Mouse (Mus musculus) liver (tissue): Measurements from ENCODE around the gene Idh2.
A peak's percentile ranks its signal among the peaks of the same experiment; 100 is the strongest.
"Not testable (repeated sequence)": the region's sequence is repeated elsewhere in the genome, so short reads cannot be mapped to it uniquely, and the experiment has no call there.

ENCODE experiments used
- DNase-seq: peaks from one replicate; pipeline ENCODE4 v3.0.0-alpha.2; 2020; ENCODE audit warnings: mixed read lengths

The Idh2 gene

DNA sequence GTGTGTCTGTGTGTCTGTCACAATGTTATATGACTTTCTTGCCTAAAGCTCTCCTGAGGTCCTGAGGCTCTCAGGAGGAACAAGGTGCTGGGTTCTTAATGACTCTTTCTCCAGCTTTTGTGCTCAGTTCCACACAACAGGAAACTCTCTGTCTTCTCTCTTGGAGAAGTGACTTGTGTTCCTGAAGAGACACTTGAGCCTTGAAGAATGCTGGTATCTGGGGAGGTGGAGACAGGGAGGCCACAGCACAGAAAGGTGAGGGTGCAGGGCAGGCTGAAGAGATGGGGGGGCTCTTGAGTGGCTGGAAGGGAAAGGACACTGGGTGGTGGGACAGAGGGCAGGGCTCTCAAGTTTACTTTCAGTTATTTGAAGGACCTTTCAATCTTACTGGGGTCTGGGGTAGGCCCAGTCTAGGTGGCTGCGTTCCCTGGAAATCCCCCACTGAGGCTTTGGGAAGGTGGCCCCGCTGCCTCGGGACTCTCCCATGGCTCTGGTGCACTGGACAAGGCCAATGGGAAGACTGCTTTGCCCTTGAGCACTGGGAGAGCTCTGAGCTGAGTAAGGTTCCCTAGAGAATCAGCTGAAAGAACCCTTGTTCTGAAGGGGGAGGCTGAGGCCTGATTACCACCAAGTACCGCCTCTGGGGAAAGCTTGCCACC, 56.7 kb downstream of the Idh2 start:
- DNase-seq: no peak

- no peak for DNase-seq
These were observed 57.4 kb downstream of the Idh2 start for GRCm38 (mm10) chr7:80057781-80058180.

- peak; percentile 47 for DNase-seq
These were observed 58.0 kb downstream of the Idh2 start for GRCm38 (mm10) chr7:80057002-80057691.

DNA sequence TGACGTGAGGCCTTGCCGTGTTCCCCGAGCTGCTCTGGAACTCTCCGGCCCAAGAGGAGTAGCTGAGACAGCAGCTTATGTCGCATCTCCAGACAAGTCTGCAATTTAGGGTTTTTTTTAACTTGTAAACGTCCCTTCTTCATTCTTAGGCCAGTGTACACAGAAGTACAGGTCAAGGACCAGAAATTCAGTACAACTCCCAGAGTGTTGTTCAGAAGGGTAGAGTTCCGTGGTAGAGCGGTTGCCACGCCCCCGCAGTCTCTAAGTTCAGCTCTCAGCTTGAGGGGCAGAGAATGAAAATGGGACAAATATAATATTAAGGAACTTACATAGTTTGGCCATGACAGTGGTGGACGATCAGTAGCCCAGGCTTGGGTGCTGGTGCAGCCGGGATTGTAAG, 59.4 kb downstream of the Idh2 start:
- DNase-seq: no peak

GRCm38 (mm10) chr7:80053147-80053546, 62.0 kb downstream of the Idh2 start:
- no peak for DNase-seq

DNA sequence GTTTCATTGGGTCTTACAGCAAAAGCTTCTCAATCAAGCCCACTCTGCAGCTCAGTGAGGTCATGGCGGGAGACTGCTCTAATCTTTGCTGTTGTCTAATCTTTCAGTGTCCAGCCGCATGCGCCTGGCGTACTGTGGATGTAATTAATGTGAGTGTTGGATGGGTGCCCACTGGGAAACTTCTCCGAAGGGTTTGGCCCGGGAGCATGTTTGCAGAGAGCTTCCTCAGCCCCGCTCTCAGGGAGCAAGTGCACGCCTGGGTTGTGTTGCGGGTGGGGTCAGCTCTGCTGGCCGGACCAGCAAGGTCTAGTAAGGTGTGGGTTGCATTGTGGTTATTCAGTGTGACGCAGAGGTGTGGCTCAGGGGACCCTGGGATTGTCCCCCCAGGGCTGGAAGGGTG, 62.9 kb downstream of the Idh2 start:
- DNase-seq: peak; percentile 35

DNA sequence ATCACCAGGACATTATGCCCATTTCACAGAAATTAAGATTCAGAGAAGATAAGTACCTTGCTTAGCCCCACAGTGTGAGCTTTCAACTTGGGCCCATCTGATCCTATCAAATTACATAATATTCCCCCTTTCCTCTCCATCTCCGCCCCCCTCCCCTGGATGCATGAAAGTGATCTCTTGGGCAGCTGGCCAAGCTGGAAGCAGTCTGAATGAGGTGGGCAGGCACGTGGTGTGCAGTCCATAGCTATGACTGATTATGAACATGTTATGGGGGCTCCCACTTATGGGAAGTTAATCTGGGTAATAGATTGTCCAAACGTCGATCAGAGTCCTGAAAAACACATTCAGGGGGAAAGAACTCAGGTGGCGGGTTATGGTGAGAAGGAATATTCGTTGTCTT, 63.4 kb downstream of the Idh2 start:
- DNase-seq: no peak

DNA sequence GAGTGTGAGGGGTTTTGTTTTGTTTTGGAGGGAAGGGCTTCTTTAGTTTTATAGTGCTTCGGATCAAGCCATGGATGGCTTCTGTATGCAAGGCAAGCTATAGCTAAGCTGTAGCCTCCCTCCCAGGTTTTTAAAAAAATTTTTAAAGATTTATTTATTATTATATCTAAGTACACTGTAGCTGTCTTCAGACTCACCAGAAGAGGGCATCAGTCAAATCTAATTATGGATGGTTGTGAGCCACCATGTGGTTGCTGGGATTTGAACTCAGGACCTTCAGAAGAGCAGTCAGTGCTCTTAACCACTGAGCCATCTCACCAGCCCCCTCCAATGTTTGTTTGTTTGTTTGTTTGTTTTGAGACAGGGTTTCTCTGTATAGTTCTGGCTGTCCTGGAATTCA, 64.8 kb downstream of the Idh2 start:
- not testable (repeated sequence) for DNase-seq

DNA sequence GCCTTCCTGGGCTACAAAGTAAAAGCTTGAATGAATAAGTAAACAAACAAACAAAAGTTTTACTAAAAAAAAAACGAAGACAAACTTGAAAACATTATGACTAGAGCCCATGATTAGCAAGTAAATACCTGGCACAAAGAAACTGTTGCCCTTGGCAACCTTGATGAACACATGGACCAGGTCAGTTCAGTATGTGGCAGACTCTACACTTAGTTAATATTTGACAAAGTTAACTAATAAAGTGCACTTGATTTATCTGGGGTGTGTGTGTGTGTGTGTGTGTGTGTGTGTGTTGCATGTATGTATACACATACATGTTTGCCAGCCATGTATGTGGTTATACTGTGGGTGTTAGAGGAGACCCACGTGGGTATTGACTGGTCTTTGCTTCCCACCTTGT, 65.4 kb downstream of the Idh2 start:
- no peak for DNase-seq

DNA sequence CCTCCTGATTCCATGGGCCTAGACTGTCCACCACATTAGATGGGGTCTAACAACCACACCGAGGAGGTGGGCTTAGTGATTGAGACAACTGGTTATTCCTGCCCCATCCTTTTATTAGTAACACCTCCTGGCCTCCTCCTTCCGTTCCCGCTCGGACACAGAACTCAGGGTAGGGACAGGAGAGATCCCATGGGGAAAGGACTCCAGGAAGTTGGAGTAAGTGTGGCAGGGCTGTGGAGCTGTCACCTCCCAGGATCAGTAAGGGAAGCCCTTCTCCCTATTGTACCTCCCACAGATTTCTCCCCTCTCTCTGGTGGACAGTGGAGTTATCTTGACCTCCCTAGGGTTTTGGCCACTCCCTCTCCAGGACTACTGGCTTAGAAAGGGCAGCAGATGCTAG, 68.2 kb downstream of the Idh2 start:
- no peak for DNase-seq
